Mouse (Mus musculus) WW6 (cell line): Measurements from ENCODE around the gene Clrn3.
"Not testable (repeated sequence)": the region's sequence is repeated elsewhere in the genome, so short reads cannot be mapped to it uniquely, and the experiment has no call there.

ENCODE experiments used
- DNase-seq: peaks from one replicate; pipeline ENCODE4 v3.0.0-alpha.2; 2013; ENCODE audit warnings: low read depth, low spot score

The Clrn3 gene

DNA sequence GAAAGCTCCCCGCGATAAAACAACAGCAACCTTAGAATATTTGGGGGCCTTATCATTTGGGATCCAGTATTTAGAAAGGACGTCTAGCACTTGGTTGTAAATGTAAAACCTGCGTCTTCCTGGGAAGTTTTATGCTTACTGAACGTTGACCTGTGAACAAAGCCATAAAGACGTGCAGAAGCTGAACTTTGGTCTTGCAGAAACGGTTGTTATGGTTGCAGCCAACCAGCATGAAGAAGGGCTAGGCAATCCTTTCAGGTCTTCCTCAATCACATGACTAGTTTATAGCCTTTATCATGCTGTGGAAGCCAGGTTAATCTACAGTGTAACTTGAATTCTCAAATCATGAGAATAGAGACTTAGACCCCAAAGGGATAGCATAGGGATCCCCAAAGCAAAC is at the start of gene Clrn3:
Gene Clrn3, minus strand, starts transcription at position 140 of the 400 bp plus-strand sequence.
- DNase-seq = no peak

DNA sequence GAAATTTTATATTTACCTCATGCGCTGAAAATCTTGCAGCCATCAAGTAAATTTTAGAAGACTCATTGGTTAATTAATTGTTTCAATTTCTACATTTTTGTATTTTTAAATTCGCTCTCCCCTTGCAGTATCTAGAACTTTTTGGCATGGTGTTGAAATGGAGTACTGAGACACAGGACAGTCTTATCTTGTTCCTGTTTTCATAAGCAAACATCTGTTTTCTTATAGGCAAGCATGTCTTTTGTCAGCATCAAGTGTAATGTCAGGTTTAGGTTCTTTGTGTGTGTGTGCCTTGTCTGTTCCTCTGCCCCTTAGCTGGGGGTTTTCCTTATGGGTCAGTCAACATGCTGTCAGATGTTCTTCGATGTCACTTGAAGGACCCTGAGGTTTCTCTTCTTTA is 47.9 kb upstream of the Clrn3 start:
- DNase-seq = no peak

DNA sequence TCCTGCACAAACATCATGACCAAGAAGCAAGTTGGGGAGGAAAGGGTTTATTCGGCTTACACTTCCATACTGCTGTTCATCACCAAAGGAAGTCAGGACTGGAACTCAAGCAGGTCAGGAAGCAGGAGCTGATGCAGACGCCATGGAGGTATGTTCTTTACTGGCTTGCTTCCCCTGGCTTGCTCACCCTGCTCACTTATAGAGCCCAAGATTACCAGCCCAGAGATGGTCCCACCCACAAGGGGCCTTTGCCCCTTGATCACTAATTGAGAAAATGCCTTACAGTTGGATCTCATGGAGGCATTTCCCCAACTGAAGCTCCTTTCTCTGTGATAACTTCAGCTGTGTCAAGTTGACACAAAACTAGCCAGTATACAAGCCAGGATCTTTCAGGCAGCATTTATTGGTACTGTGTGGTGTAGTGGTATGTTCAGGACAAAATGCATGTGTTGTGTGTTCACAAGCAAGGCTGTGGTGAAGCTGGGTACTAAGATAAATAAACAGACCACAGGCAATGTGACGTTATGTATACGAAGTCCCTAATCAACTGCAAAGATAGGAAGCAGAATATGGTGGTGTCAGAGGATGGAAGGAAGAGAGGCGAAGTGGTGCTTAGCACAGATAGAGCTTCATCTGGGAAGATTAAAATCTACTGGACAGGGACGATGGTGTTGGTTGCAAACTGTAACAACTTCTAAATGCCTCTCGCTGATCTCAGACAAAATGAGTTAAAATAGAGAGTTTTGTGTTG is 47.0 kb upstream of the Clrn3 start:
- DNase-seq = not testable (repeated sequence)

DNA sequence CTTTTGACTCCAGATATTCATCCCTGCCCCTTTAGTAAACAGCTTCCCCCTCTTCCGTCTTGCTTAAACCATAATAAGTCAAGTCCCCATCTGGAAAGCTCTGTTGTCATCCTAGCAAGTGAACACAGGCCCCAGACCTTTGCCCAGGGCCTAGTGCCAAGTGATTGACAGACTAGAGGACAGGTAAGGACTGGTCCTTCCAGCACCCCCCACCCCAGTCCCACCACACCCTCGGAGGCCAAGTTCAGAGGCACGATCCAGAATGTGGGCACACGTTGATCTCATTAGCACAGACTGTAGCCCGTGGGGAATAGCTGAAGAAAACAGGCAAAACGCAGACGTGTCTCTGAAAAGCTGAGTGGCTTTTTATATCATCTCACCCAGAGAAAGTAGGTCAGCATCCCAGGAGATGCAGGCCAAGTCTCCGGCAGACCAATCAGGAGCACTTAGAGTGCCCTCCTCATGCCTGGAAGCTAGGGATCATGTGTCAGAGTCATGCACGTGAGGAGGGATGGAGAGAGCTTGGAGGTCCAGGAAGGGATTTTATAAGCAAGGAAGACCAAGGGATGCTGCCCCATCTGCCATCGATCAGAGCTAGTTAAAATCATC is 43.6 kb upstream of the Clrn3 start:
- no peak for DNase-seq

DNA sequence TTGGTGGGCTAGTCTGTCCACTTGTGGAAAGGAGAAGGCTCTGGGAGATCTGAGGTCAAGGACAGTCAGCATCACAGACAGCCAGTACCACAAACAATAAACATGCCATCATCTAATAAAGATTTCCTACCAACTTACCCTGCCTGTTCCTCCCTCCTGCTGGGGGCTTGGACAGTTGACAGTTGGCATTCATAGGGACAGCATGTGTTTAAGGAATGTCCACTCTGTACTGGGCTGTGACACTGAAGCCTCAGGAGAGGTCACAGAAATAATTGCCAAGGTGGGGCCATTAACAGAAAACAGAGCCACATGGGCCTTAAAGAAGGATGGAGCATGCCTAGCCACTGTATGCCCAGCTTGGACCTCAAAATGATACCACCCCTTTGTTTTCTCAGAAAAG is 42.9 kb upstream of the Clrn3 start:
- no peak for DNase-seq

DNA sequence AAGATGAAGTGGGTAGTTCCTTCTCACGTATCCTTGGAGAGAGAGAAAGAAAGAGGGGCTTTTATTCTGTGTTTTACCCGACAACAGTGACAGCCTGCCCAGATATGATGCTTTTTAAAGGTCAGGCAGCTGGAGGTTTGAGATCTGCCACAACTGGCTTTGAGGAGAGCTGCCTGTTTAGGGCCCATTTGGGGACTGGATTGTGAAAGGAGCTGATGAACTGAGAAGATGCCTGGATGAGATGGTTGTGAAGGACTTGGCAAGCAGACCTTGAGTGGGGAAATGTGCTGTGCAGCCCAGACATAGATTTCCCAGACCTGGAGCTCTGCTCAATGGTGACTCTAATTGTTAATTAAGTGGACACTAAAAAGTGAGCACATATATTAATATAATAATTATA is 40.1 kb upstream of the Clrn3 start:
- DNase-seq = no peak

DNA sequence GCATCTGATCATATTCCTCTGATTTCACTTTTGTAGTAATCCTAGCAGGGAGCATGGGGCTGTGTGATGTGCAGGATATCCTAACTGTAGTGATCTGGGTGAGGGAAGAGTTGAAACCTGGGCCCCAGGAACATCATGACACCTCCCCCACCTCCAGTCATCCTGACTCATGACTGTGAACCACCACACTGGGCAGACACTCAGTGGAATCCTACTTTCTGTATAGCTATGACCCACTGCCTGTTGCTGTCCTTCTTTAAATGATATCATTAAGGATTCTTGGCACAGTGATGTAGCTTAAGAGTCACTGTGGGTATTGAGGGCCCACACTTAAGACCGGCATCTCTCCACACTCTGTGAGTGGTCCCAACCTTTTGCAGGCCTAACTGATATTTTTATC is 39.1 kb upstream of the Clrn3 start:
- DNase-seq = no peak

DNA sequence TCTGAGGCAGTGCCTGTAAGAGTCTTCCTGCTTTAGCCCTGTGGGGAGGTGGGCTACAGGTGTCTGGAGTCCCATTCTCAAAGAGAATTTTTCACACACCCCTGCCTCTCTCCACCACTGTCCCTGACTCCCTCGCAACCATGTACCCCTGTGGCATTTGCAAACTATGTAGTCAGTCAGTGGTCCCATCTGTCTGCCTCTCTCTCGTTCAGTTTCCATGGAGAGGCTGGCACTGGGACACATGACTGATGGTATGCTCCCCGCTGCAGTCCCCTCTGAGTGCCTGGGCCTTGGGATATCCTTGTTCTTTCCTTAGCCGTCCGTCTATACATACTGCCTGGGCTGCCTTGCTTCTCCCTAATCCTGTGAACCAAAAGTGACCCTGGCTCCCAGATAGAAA is 37.6 kb upstream of the Clrn3 start:
- DNase-seq = no peak

DNA sequence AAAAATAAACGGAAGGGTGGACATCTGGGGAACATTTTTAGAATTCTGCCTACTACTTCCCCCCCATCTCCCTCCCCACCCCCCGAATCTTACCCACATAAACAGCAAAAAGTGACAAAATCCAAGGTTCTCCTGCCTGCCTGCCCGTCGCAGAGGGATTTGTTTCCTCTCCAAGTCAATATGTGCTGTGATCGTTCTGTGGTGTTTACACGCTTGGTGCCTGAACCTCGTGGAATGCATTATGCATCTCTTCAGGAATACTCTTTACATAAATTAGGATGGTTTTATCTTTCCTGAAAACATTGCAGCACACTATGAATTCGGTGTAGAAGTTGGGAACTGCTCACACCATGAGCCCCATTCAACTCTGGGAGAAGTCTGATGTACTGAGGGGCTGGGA is 35.6 kb upstream of the Clrn3 start:
- DNase-seq = no peak

DNA sequence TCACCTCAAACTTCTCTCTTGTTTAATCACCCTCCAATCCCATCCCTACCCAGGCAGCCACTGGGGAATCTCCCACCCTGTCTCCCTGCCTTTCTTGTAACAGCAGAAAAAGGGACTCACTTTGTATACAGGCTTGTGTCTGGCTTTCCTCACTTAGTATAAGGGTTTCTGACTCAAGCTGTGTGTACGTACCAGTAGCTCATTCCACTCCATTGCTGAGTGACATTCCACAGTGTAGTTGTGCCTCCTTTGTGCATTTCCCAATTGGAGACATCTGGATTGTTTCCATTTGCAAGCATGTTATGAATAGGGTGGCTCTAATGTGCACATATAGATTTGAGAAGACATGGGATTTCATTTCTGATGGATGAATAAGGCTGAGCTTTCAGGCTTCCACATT is 31.8 kb upstream of the Clrn3 start:
- no peak for DNase-seq

DNA sequence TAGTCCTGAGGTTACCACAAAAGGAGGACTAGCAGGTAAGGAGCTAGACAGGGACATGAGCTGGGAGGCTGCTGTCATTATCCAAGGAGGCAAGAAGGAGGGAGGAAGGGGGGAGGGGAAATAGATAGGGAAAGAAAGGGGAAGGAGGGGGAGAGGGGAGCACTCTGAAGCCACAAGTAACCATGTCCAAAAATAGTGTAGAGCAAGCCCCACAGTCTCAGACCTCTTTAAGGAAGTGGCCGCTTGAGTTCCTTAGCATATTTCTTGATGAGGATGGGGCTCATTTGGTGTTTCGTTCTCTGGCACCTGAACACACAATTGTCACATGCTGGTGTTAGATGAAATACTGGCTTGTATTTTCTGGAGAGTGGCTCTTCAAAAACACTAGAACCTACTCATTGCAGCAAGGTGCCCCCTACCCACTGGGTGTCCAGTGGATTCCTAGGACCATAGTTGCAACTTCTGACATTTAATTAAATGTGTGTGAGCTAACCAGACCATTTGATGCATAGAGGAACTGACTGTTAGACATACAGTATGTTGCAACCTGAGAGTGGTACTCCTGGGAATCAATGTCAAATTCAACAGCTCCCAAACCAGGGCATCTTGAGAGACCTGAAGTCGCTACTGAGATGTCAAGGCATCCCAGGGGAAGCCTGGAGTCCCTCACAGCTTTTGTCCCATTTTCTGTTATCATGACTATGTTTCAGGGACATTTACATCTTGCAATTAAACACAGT is 28.4 kb upstream of the Clrn3 start:
- DNase-seq = no peak

DNA sequence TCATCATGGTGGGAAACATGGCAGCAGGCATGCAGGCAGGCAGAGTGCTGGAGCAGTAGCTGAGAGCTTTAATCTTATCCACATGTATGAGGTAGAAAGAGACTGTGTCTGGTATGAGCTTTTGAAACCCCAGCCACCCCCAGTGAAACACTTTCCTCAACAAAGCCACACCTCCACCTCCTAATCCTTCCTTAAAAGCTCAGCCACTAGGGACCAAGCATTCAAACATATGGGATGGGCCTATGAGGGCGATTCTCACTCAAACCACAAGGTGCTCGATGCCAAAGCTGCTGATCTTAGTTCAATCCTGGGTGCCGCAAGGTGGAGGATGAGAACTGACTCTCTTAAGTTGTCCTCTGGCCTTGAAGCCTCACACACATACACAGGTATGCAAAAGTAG is 25.1 kb upstream of the Clrn3 start:
- no peak for DNase-seq

DNA sequence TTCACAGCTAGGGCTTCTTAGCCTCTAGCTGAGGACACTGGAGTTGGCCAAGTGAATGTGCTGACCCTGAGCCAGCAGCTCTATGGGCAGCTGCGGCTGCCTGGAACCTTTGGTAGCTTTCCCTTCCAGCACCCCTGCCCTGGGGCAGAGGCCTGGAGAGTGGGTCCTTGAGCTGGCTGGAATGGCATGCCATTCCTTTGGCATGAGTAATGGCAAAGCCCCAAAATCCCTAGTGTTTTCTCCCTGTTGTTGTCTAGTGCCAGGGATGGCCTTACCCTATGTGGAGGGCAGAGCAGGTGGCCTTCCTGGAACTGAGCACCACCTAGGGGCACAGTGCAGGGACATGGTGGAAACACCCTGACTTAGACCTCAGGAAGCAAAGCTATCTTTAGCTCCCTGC is 23.1 kb upstream of the Clrn3 start:
- DNase-seq = no peak

DNA sequence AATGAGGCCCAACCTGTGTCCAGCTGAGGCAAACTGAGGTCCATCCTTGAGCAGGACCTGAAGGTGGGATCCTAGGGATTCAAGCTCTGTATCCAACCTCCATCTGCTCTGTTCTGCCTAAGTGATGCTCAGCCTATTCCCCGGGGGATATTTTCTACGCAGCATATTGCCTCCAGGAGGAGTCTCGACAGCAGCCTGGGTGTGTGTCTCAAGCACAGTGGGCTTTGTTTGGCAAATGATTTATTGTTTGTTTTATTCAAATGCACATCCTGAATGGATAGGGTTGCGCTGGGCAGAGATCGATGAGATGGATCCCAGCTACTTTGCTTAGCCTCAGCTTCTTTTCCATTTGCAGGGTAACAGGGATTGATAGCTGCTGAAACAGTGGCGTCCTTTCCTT is 20.0 kb upstream of the Clrn3 start:
- DNase-seq = no peak

DNA sequence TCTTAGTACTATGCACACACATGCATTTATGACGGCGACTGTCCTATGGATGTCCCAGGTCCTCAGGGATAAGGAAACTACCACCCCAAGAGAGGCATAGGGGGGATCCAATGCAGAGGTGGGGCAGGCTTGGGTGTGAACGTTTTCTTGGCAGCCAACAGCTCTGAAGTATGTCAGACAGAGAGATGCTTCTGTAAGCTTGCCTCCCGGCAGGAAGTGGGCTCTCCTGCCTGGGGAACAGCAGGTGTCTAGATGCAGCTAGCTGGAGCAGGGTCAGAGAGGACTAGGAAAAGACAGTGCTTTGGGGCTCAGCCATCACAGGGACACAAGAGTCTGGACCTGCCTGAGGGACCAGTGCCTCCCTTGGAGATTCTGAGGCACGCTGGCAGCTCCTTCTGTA is 18.1 kb upstream of the Clrn3 start:
- DNase-seq = no peak

DNA sequence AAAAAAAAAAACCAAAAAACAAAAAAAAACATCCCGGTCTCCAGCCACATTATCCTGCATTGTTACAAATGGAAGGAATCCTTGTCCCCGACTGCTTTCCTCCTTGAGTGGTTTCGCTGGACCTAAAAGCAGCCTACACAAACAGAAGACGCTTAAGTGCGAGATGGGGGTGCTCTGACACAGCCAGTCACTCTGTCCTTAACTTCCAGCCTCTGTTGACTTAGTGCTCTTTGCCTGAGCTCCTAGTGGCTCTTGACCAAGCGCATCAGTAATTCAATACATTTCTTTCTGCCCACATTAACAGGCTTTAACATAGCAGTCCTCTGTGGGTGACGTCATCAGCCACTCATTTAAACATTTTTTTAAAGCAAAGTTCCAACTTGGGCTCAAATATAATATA is 17.5 kb upstream of the Clrn3 start:
- no peak for DNase-seq

DNA sequence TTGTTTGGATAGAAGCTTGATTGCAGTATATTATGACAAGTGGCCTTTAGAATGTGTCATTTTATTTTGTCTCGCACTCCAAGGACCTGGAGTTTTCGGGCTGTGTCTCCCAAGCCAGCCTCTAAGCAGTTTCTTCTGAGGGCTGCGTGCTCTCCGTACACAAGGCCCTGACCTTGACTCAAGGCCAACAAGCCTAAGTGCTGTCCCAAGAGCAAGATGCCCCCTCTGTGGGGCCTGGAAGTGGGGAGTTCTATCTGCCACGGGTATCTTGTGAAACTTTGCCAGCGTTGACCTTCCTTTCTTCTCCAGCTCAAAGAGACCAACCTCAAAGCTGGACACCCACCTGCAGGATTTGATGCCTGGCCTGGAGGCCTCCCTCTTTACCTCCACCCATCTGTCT is 15.9 kb upstream of the Clrn3 start:
- no peak for DNase-seq

DNA sequence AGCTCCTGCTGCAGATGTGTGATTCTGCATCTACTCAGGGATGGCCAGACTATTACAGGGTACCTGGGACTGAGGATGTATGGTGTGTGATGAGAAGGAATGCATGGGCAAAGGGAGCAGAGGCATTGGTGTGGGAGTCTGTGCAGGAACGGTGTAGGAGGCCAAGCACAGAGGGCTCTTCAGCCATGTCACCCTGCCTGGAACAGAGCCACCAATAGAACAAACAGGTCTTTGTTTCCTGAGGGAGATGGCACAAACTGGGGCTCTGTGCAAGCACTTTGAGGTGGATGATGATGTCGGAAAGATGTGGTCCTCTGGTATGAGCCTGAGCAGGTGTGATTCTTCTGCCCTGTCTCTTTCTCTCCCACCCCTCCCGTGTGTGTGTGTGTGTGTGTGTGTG is 14.6 kb upstream of the Clrn3 start:
- no peak for DNase-seq

DNA sequence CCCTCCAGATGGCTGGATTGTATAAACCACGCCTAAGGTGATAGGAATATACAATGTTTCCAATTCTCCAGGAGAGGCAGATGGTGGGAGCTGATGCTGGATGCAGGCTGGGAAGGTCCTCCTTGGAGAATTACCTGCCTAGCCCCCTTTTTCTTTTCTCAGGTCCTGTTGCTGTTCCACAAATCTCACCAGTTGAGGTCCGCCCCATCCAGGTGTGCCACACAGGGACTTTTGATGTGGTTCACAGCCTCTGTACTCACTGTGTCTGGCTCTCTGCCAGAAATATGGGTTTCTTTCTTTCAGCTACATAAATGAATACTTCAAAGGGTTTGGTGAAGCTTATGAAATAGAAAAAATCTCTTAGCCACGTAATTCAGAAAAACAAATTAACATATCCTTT is 13.8 kb upstream of the Clrn3 start:
- DNase-seq = no peak

DNA sequence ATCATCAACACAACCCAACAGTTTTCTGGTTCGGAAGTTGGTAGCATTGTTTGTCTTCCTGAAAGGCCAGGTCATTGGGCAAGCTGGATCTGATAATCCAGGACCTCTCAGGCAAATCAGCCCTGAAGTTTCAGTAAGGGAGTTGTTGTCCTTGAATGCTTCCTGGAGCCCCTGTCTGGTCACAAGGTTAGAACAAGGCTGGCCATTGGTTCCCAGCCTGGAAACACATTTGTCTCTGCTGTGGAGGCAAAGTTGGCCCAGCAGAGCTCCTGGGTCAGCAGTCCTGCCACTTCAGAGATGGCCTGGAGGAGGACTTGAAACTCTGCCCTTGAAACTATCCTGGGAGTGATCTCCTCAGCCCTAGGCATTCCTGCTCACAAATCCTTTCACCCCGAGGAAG is 11.0 kb upstream of the Clrn3 start:
- no peak for DNase-seq

DNA sequence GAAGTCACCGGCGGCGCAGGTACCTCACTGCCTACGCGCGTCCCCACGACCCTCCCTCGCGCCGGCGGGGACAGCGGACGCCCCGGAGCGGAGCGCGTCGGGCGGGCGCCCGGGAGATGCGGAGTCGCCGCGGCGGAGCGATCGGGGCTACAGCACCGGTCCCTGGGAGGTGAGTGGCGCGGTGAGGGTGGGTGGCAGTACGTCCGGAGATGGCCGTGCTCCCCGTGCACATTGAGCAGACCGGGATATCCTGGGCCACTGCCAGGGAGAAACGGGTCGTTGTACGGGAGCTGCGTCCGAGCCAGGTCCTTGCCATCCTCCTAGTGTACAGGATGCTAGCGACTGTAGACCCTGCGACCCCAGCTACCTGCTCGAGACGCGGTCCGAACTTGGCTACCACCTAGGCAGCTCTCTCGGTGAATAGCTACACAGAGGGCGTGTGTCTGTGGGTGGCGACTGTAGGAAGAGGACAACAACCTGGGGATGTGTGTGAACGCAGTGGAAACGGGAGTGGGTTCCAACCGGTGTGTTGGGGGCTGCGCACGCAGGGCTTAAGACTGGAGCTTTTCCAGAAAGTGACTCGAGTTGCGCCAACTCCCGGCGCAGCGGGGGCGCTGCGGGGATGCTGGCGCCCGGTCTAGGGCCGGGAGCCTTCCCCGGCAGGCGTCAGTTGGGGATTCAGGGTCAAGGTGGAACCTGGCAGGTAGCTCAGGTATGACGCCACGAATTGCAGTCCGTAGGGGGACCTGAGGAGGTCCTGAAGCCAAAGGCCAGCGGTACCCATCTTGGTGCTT is 9.7 kb upstream of the Clrn3 start:
- peak; percentile 14 for DNase-seq

DNA sequence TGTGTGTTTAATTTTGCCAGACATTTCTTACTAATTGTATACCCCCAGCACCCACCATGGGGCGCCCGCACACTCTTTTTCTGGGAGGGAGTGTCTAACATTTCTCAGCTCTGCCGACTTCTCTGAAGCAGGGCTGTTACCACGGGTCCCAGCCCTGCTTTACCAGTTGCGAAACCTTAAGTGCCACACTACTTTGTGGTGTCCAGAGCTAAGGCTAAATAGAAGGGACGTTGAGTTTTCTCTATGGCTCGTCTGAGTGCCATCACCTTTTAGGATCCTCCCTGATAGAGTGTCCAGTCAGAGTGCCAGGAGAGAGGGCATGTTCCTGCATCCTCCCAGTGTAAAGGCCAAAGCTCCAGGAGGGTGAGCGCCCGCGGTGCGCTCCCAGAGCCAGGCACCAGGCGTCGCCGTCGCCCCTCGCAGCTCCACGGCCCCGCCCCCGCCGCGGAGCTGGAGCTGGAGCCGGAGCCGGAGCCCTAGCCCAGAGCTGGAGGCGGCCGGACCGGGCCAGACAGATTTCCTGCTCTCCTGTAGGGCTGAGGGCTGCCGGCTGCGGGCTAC is 9.0 kb upstream of the Clrn3 start, which contains the start of gene Ptpre:
Gene Ptpre, plus strand, starts transcription at position 141 of the 561 bp plus-strand sequence.
- DNase-seq = peak; percentile 66
